Mouse (Mus musculus): Measurements from ENCODE around the gene Vps51.

Vps51 gene

GRCm38 (mm10) chr19:6076564-6077393 is at the start of gene Vps51:
Gene Vps51, minus strand, starts transcription at chr19:6077231.
- DNase-seq (ENCODE audit: low spot score): peak; percentile 88

GRCm38 (mm10) chr19:6126289-6126688 is 49.3 kb upstream of the Vps51 start:
- DNase-seq (ENCODE audit: low spot score): peak; percentile 60

GRCm38 (mm10) chr19:6124898-6125297 is 47.9 kb upstream of the Vps51 start:
- DNase-seq (ENCODE audit: low spot score): no peak

GRCm38 (mm10) chr19:6123330-6123729 is 46.3 kb upstream of the Vps51 start:
- DNase-seq (ENCODE audit: low spot score): no peak

- no peak for DNase-seq (ENCODE audit: low spot score)
Observed at GRCm38 (mm10) chr19:6121761-6122160, 44.7 kb upstream of the Vps51 start.

GRCm38 (mm10) chr19:6118677-6119185 is 41.7 kb upstream of the Vps51 start:
- DNase-seq (ENCODE audit: low spot score): no peak

GRCm38 (mm10) chr19:6117986-6118676 is 41.1 kb upstream of the Vps51 start, which contains the start of gene Sac3d1:
Gene Sac3d1, minus strand, starts transcription at chr19:6118650.
- DNase-seq (ENCODE audit: low spot score): peak; percentile 88

- no peak for DNase-seq (ENCODE audit: low spot score)
Observed at GRCm38 (mm10) chr19:6117346-6117985, 40.4 kb upstream of the Vps51 start.

GRCm38 (mm10) chr19:6116113-6116850 is 39.3 kb upstream of the Vps51 start:
- no peak for DNase-seq (ENCODE audit: low spot score)

GRCm38 (mm10) chr19:6113116-6113515 is 36.1 kb upstream of the Vps51 start:
- DNase-seq (ENCODE audit: low spot score): no peak

GRCm38 (mm10) chr19:6105586-6105985 is 28.6 kb upstream of the Vps51 start, which contains the start of gene Naaladl1:
Gene Naaladl1, plus strand, starts transcription at chr19:6105782.
- DNase-seq (ENCODE audit: low spot score): no peak

GRCm38 (mm10) chr19:6104476-6104875 is 27.4 kb upstream of the Vps51 start:
- DNase-seq (ENCODE audit: low spot score): no peak

GRCm38 (mm10) chr19:6102169-6102853 is 25.3 kb upstream of the Vps51 start:
- DNase-seq (ENCODE audit: low spot score): no peak

- no peak for DNase-seq (ENCODE audit: low spot score)
Observed at GRCm38 (mm10) chr19:6101186-6101585, 24.2 kb upstream of the Vps51 start.

- no peak for DNase-seq (ENCODE audit: low spot score)
Observed at GRCm38 (mm10) chr19:6097847-6098246, 20.8 kb upstream of the Vps51 start.

- no peak for DNase-seq (ENCODE audit: low spot score)
Observed at GRCm38 (mm10) chr19:6094119-6094518, 17.1 kb upstream of the Vps51 start, which contains the start of gene AC131692.1. Gene AC131692.1, plus strand, starts transcription at chr19:6094419.

- DNase-seq (ENCODE audit: low spot score): no peak
Observed at GRCm38 (mm10) chr19:6088841-6089240, 11.8 kb upstream of the Vps51 start.

GRCm38 (mm10) chr19:6085417-6085879 is 8.4 kb upstream of the Vps51 start:
- DNase-seq (ENCODE audit: low spot score): peak; percentile 51

GRCm38 (mm10) chr19:6084478-6085248 is 7.6 kb upstream of the Vps51 start, which contains the start of the genes Zfpl1 and Cdca5:
Gene Zfpl1, minus strand, starts transcription at chr19:6084956.
Gene Cdca5, plus strand, starts transcription at chr19:6084983.
- DNase-seq (ENCODE audit: low spot score): peak; percentile 98

- DNase-seq (ENCODE audit: low spot score): no peak
Observed at GRCm38 (mm10) chr19:6082156-6082555, 5.1 kb upstream of the Vps51 start, which contains the start of gene Gm28374. Gene Gm28374, minus strand, starts transcription at chr19:6082256.
